Mouse (Mus musculus) forebrain, embryonic 16.5 days (tissue): ENCODE measurements at regions not wholly inside any gene's neighbourhood (a gene's known extent, or its start where the extent isn't known, plus 50 kb on each side); places are given as distances from the start of the nearest gene placed in this dataset.

Experiments
- ATAC-seq: fragments of 200-750 bp; cut with Nextera tagmentation; 2 replicates; pipeline ENCODE4 v1.8.0; 2017; ENCODE audit warnings: mild to moderate bottlenecking, moderate library complexity
- H3K27ac ChIP-seq: fragments of 300-500 bp; sonication (generic); 2 replicates; pipeline ENCODE4 v1.5.1; 2014; ENCODE audit warnings: low read length, control low read depth
- H3K27me3 ChIP-seq: fragments of 300-500 bp; sonication (generic); replicated peaks from 2 replicates; pipeline ENCODE4 v1.6.1; 2014; ENCODE audit warnings: low read length; ENCODE audit not compliant: control insufficient read depth, insufficient read depth
- H3K36me3 ChIP-seq: fragments of 300-500 bp; sonication (generic); 2 replicates; pipeline ENCODE4 v1.6.1; 2014; ENCODE audit not compliant: control insufficient read depth, insufficient read depth
- H3K4me1 ChIP-seq: fragments of 300-500 bp; sonication (generic); replicated peaks from 2 replicates; pipeline ENCODE4 v1.6.1; 2014; ENCODE audit warnings: low read length; ENCODE audit not compliant: control insufficient read depth, insufficient read depth
- H3K4me2 ChIP-seq: fragments of 300-500 bp; sonication (generic); 2 replicates; pipeline ENCODE4 v1.6.1; 2014; ENCODE audit warnings: mild to moderate bottlenecking, low read length, control low read depth
- H3K4me3 ChIP-seq: fragments of 300-500 bp; sonication (generic); replicated peaks from 2 replicates; pipeline ENCODE4 v1.5.1; 2014; ENCODE audit warnings: mild to moderate bottlenecking, low read length, control low read depth
- H3K9ac ChIP-seq: fragments of 300-500 bp; sonication (generic); replicated peaks from 2 replicates; pipeline ENCODE4 v1.6.1; 2014; ENCODE audit warnings: low read depth, low read length, control low read depth
- H3K9me3 ChIP-seq: fragments of 300-500 bp; sonication (generic); 2 replicates; pipeline ENCODE4 v1.6.1; 2016; ENCODE audit warnings: low read length; ENCODE audit not compliant: control insufficient read depth
- WGBS: fragments of 180-500 bp; shearing (Covaris S2); extraction: QIAGEN DNeasy Blood & Tissue Kit; methylation state at CpG from one replicate; pipeline ENCODE4 v1.1.7; 2014; 5-methylcytosine and 5-hydroxymethylcytosine counted together

DNA sequence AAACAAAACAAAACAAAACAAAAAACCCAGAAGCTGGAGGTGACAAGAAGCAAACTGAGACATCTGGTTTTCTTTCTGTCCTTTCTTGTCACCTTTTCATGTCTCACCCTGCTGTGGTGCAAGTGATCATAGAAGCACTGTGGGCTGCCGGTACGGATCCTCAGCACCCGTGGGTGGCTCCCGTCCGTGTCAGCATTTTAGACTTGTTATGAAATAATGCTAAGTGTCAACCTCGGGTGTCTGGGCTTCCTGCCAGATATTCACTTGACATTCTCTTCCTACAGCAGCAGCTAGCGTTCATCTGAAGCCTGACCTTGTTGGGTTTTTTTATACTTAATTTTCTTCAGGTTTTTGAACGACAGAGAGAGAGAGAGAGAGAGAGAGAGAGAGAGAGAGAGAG is 404.7 kb downstream of the Pla2g4a start:
- Histone ChIP-seq H3K27me3 (no peaks in the 10 kb centered on the region), H3K4me3 (no peak overlapping the region), H3K9me3 (no peaks in the 10 kb centered on the region), H3K27ac (no peak overlapping the region), H3K36me3 (no peaks in the 10 kb centered on the region), H3K4me1 (no peaks in the 10 kb centered on the region), H3K9ac (no peak overlapping the region), H3K4me2 (no peak overlapping the region)
- ATAC-seq: peak; percentile 15; the same call in 1 of the 2 replicates
- WGBS: 45% methylated on average over 8 of the region's 8 CpGs

DNA sequence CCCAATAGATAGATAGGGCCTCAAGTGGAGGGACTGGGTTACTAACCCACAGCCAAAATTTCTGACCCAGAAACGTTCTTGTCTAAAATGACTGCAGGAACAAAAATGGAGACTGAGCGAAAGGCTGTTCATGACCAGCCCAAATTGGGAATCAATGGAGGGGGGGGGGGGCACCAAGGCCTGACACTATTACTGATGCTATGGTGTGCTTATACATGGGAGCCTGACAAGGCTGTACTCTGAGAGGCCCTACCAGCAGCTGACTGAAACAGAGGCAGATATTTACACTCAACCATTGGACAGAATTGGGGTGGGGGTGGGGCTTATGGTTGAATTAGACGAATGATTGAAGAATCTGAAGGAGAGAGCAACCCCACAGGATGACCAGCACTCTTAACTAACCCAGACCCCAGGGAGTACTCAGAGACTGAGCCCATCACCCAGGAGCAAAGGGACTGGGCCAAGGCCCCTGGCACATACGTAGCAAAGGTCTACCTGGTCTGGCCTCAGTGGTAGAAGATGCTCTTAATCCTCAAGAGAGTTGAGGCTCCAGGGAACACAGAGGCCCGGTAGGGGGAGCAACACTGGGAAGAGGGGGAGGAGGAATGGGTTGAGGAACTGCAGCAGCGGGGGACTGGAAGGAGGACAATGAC is 405.6 kb downstream of the Pla2g4a start:
- H3K36me3 ChIP-seq: no peaks in the 10 kb centered on the region
- WGBS: 79% methylated on average over 6 of the region's 6 CpGs
- no peaks in the 10 kb centered on the region for H3K4me1 ChIP-seq
- no peak overlapping the region for H3K9ac ChIP-seq
- no peaks in the 10 kb centered on the region for H3K9me3 ChIP-seq
- no peak overlapping the region for H3K4me3 ChIP-seq
- no peak for ATAC-seq
- H3K27me3 ChIP-seq: no peaks in the 10 kb centered on the region
- H3K4me2 ChIP-seq: no peak overlapping the region
- no peak overlapping the region for H3K27ac ChIP-seq

DNA sequence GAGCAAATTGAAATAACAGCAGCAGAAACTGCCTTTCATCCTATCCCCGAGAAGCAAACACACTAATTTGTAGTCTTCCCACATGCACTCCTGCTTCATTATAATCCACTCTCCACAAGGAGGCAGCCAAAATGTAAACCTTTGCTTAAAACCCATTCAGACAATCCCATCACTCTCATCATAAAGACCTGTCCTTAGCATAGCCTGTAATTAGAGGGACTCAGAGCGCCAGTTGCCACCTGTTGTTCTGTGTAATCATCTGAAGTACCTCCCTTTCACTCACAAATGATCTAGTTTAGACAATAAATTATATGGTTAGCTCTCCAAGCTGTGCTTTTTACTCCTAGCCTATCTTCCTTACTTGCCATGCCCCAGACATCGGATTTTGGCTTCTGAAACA is 415.0 kb downstream of the Pla2g4a start:
- peak; percentile 81 for ATAC-seq
- Histone ChIP-seq H3K36me3 (no peaks in the 10 kb centered on the region), H3K4me2 (no peak overlapping the region), H3K27ac (no peak overlapping the region), H3K9ac (no peak overlapping the region), H3K4me1 (no peaks in the 10 kb centered on the region), H3K9me3 (no peaks in the 10 kb centered on the region), H3K4me3 (no peak overlapping the region), H3K27me3 (no peaks in the 10 kb centered on the region)
- WGBS: 19% methylated on average over 3 of the region's 3 CpGs

DNA sequence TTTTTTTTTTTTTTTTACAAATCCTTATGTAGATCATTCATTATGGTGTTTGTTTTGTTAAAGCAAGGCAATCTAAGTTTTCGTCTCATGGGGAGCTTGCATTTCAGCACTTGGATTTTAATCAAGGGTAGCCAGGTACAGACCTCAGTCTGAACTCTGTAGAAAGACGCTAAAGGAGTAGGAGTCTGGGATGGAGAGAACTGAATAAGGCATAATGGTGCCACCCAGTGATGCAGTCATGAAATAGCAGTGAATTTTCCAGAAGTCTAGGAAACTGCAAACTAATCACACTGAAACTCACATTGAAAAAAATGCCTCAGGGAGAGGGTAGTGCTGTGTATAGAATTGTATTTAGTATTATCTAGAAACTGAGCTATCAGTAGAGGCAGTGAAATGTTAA is 419.7 kb downstream of the Pla2g4a start:
- WGBS: 51% methylated on average over 2 of the region's 2 CpGs
- ATAC-seq: peak; percentile 63
- Histone ChIP-seq H3K27ac (no peak overlapping the region), H3K27me3 (no peaks in the 10 kb centered on the region), H3K4me2 (no peak overlapping the region), H3K4me1 (no peaks in the 10 kb centered on the region), H3K9ac (no peak overlapping the region), H3K36me3 (no peaks in the 10 kb centered on the region), H3K4me3 (no peak overlapping the region), H3K9me3 (no peaks in the 10 kb centered on the region)

DNA sequence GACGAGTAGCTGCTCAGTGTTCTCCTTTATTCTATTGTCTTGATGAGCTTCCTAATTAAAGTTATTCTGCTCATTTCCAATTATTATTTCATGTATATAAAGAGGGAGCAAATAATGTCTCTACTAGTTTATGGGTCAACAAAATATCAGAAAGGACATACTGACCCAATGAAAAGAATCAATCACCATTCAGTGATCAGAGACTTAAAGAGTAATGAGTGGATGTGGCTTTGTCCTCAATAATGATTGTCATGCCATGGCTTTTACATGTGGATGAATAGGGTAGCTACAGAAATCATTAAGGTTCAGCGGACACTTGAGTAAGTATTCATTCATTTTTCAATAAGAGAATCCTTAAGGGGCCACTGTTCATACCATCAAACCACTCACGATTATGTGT is 427.4 kb downstream of the Pla2g4a start:
- H3K4me3 ChIP-seq: no peak overlapping the region
- no peaks in the 10 kb centered on the region for H3K4me1 ChIP-seq
- ATAC-seq: no peak
- no peak overlapping the region for H3K4me2 ChIP-seq
- H3K9ac ChIP-seq: no peak overlapping the region
- no peaks in the 10 kb centered on the region for H3K36me3 ChIP-seq
- 14% methylated on average over 3 of the region's 3 CpGs for WGBS
- H3K27ac ChIP-seq: no peak overlapping the region
- no peaks in the 10 kb centered on the region for H3K9me3 ChIP-seq
- no peaks in the 10 kb centered on the region for H3K27me3 ChIP-seq
